Mouse (Mus musculus) midbrain, embryonic 15.5 days (tissue): ENCODE measurements at regions not wholly inside any gene's neighbourhood (a gene's known extent, or its start where the extent isn't known, plus 50 kb on each side); places are given as distances from the start of the nearest gene placed in this dataset.

ENCODE experiments used
- ATAC-seq: fragments of 200-750 bp; cut with Nextera tagmentation; replicated peaks from 2 replicates; pipeline ENCODE4 v1.8.0; 2017; ENCODE audit warnings: moderate TSS enrichment
- H3K27ac ChIP-seq: fragments of 300-500 bp; sonication (generic); 2 replicates; pipeline ENCODE4 v1.5.1; 2015; ENCODE audit warnings: mild to moderate bottlenecking, inconsistent platforms
- H3K27me3 ChIP-seq: fragments of 300-500 bp; sonication (generic); replicated peaks from 2 replicates; pipeline ENCODE4 v1.6.1; 2015; ENCODE audit warnings: inconsistent platforms
- H3K36me3 ChIP-seq: fragments of 300-500 bp; sonication (generic); replicated peaks from 2 replicates; pipeline ENCODE4 v1.6.1; 2015; ENCODE audit warnings: inconsistent platforms
- H3K4me1 ChIP-seq: fragments of 300-500 bp; sonication (generic); 2 replicates; pipeline ENCODE4 v1.6.1; 2015; ENCODE audit warnings: inconsistent platforms
- H3K4me2 ChIP-seq: fragments of 300-500 bp; sonication (generic); 2 replicates; pipeline ENCODE4 v1.6.1; 2015; ENCODE audit warnings: inconsistent platforms, mild to moderate bottlenecking, moderate library complexity
- H3K4me3 ChIP-seq: fragments of 300-500 bp; sonication (generic); 2 replicates; pipeline ENCODE4 v1.5.1; 2015; ENCODE audit warnings: mild to moderate bottlenecking, inconsistent platforms
- H3K9ac ChIP-seq: fragments of 300-500 bp; sonication (generic); 2 replicates; pipeline ENCODE4 v1.6.1; 2015; ENCODE audit warnings: mild to moderate bottlenecking, inconsistent platforms
- H3K9me3 ChIP-seq: fragments of 300-500 bp; sonication (generic); 2 replicates; pipeline ENCODE4 v1.6.1; 2016; ENCODE audit warnings: inconsistent platforms
- WGBS: fragments of 180-500 bp; shearing (Covaris S2); methylation state at CpG from one replicate; pipeline ENCODE4 v1.1.7; 2015; ENCODE audit warnings: mixed read lengths; 5-methylcytosine and 5-hydroxymethylcytosine counted together

- 27% methylated on average over 10 of the region's 10 CpGs for WGBS
- peak overlapping the region; percentile 22 for H3K4me2 ChIP-seq
- H3K36me3 ChIP-seq, result no peaks in the 10 kb centered on the region
- H3K9me3 ChIP-seq, result no peaks in the 10 kb centered on the region
- no peak; the same call in 1 of the 2 replicates for ATAC-seq
- H3K9ac ChIP-seq, result no peak overlapping the region
- peak overlapping the region; percentile 38; the same call in 1 of the 2 replicates for H3K27ac ChIP-seq
- H3K4me1 ChIP-seq, result peaks cover 5% of the 10 kb centered on the region
- H3K4me3 ChIP-seq, result no peak overlapping the region
- no peaks in the 10 kb centered on the region for H3K27me3 ChIP-seq
Observed at GRCm38 (mm10) chr8:88877921-88878320, 166.0 kb downstream of the Sall1 start.

GRCm38 (mm10) chr8:88862846-88863455 is 166.1 kb downstream of the Cyld start:
- Histone ChIP-seq H3K4me3 (no peak overlapping the region), H3K4me2 (no peak overlapping the region), H3K36me3 (no peaks in the 10 kb centered on the region), H3K4me1 (no peaks in the 10 kb centered on the region), H3K27me3 (no peaks in the 10 kb centered on the region), H3K27ac (no peak overlapping the region), H3K9me3 (no peaks in the 10 kb centered on the region), H3K9ac (no peak overlapping the region)
- no peak for ATAC-seq
- 96% methylated on average over 10 of the region's 10 CpGs for WGBS

GRCm38 (mm10) chr8:88857216-88857615 is 160.4 kb downstream of the Cyld start:
- no peaks in the 10 kb centered on the region for H3K36me3 ChIP-seq
- ATAC-seq, result no peak
- no peak overlapping the region for H3K27ac ChIP-seq
- no peaks in the 10 kb centered on the region for H3K4me1 ChIP-seq
- H3K9me3 ChIP-seq, result no peaks in the 10 kb centered on the region
- H3K4me2 ChIP-seq, result no peak overlapping the region
- no peak overlapping the region for H3K9ac ChIP-seq
- 91% methylated on average over 2 of the region's 2 CpGs for WGBS
- no peaks in the 10 kb centered on the region for H3K27me3 ChIP-seq
- no peak overlapping the region for H3K4me3 ChIP-seq

- Histone ChIP-seq H3K4me3 (no peak overlapping the region), H3K9ac (no peak overlapping the region), H3K9me3 (no peaks in the 10 kb centered on the region), H3K27me3 (no peaks in the 10 kb centered on the region), H3K27ac (no peak overlapping the region), H3K36me3 (no peaks in the 10 kb centered on the region), H3K4me1 (no peaks in the 10 kb centered on the region), H3K4me2 (no peak overlapping the region)
- no peak for ATAC-seq
- WGBS, result 85% methylated on average over 8 of the region's 8 CpGs
Observed at GRCm38 (mm10) chr8:88853200-88853599, 156.4 kb downstream of the Cyld start.

GRCm38 (mm10) chr8:88845916-88846315 is 149.1 kb downstream of the Cyld start:
- H3K9ac ChIP-seq, result no peak overlapping the region
- H3K27me3 ChIP-seq, result no peaks in the 10 kb centered on the region
- no peak overlapping the region for H3K4me3 ChIP-seq
- no peak overlapping the region; the same call in 1 of the 2 replicates for H3K4me2 ChIP-seq
- 0 out of 2 replicates have a peak overlapping the region, but pooled peaks have one; percentile 36 for H3K27ac ChIP-seq
- no peaks in the 10 kb centered on the region for H3K9me3 ChIP-seq
- H3K36me3 ChIP-seq, result no peaks in the 10 kb centered on the region
- whole genome bisulfite sequencing, result 60% methylated on average over 11 of the region's 11 CpGs
- ATAC-seq, result no peak
- peaks cover 10% of the 10 kb centered on the region for H3K4me1 ChIP-seq

- 0 out of 2 replicates have a peak, but pooled peaks have one; percentile 48 for ATAC-seq
- H3K9ac ChIP-seq, result no peak overlapping the region
- WGBS, result 50% methylated on average over 5 of the region's 5 CpGs
- H3K4me3 ChIP-seq, result no peak overlapping the region
- no peaks in the 10 kb centered on the region for H3K9me3 ChIP-seq
- no peaks in the 10 kb centered on the region for H3K36me3 ChIP-seq
- H3K4me2 ChIP-seq, result no peak overlapping the region
- peaks cover 10% of the 10 kb centered on the region for H3K4me1 ChIP-seq
- no peaks in the 10 kb centered on the region for H3K27me3 ChIP-seq
- H3K27ac ChIP-seq, result no peak overlapping the region
Observed at GRCm38 (mm10) chr8:88844370-88844769, 147.5 kb downstream of the Cyld start.

GRCm38 (mm10) chr8:88842451-88842850 is 145.6 kb downstream of the Cyld start:
- no peak for ATAC-seq
- 81% methylated on average over 7 of the region's 7 CpGs for WGBS
- Histone ChIP-seq H3K27me3 (no peaks in the 10 kb centered on the region), H3K9ac (no peak overlapping the region), H3K4me3 (no peak overlapping the region), H3K4me2 (no peak overlapping the region), H3K27ac (no peak overlapping the region), H3K9me3 (no peaks in the 10 kb centered on the region), H3K4me1 (peaks cover 10% of the 10 kb centered on the region), H3K36me3 (no peaks in the 10 kb centered on the region)

- Histone ChIP-seq H3K27ac (no peak overlapping the region), H3K4me1 (0 out of 2 replicates have a peak, but pooled peaks cover 3% of the 10 kb centered on the region), H3K36me3 (no peaks in the 10 kb centered on the region), H3K27me3 (no peaks in the 10 kb centered on the region), H3K9me3 (no peaks in the 10 kb centered on the region), H3K9ac (no peak overlapping the region), H3K4me2 (no peak overlapping the region), H3K4me3 (no peak overlapping the region)
- ATAC-seq, result no peak
- 64% methylated on average over 5 of the region's 5 CpGs for WGBS
Observed at GRCm38 (mm10) chr8:88840096-88840495, 143.3 kb downstream of the Cyld start.

GRCm38 (mm10) chr8:88835756-88836291 is 139.0 kb downstream of the Cyld start:
- no peaks in the 10 kb centered on the region for H3K27me3 ChIP-seq
- H3K36me3 ChIP-seq, result no peaks in the 10 kb centered on the region
- H3K27ac ChIP-seq, result no peak overlapping the region
- H3K4me1 ChIP-seq, result 0 out of 2 replicates have a peak, but pooled peaks cover 3% of the 10 kb centered on the region
- H3K4me3 ChIP-seq, result no peak overlapping the region
- no peak overlapping the region for H3K9ac ChIP-seq
- 56% methylated on average over 12 of the region's 12 CpGs for WGBS
- ATAC-seq, result no peak
- H3K9me3 ChIP-seq, result no peaks in the 10 kb centered on the region
- no peak overlapping the region for H3K4me2 ChIP-seq

GRCm38 (mm10) chr8:88825816-88826215 is 129.0 kb downstream of the Cyld start:
- Histone ChIP-seq H3K36me3 (no peaks in the 10 kb centered on the region), H3K9me3 (no peaks in the 10 kb centered on the region), H3K4me3 (no peak overlapping the region), H3K4me1 (no peaks in the 10 kb centered on the region), H3K27me3 (no peaks in the 10 kb centered on the region), H3K27ac (no peak overlapping the region), H3K9ac (no peak overlapping the region), H3K4me2 (no peak overlapping the region)
- WGBS, result 68% methylated on average over 5 of the region's 5 CpGs
- no peak for ATAC-seq

GRCm38 (mm10) chr8:88823931-88824330 is 127.1 kb downstream of the Cyld start:
- H3K36me3 ChIP-seq, result no peaks in the 10 kb centered on the region
- no peaks in the 10 kb centered on the region for H3K27me3 ChIP-seq
- no peak overlapping the region for H3K4me3 ChIP-seq
- ATAC-seq, result no peak
- H3K9me3 ChIP-seq, result no peaks in the 10 kb centered on the region
- 84% methylated on average over 7 of the region's 7 CpGs for WGBS
- H3K4me1 ChIP-seq, result no peaks in the 10 kb centered on the region
- no peak overlapping the region for H3K9ac ChIP-seq
- H3K27ac ChIP-seq, result no peak overlapping the region
- no peak overlapping the region for H3K4me2 ChIP-seq

GRCm38 (mm10) chr8:88820275-88820850 is 123.5 kb downstream of the Cyld start:
- no peak overlapping the region for H3K4me3 ChIP-seq
- no peak overlapping the region for H3K9ac ChIP-seq
- no peak overlapping the region for H3K4me2 ChIP-seq
- no peaks in the 10 kb centered on the region for H3K9me3 ChIP-seq
- WGBS, result 85% methylated on average over 5 of the region's 5 CpGs
- ATAC-seq, result no peak
- H3K36me3 ChIP-seq, result no peaks in the 10 kb centered on the region
- H3K4me1 ChIP-seq, result no peaks in the 10 kb centered on the region
- H3K27ac ChIP-seq, result no peak overlapping the region
- no peaks in the 10 kb centered on the region for H3K27me3 ChIP-seq

GRCm38 (mm10) chr8:88816461-88816860 is 119.6 kb downstream of the Cyld start:
- Histone ChIP-seq H3K27me3 (no peaks in the 10 kb centered on the region), H3K9me3 (no peaks in the 10 kb centered on the region), H3K4me2 (no peak overlapping the region), H3K4me1 (peaks cover 7% of the 10 kb centered on the region), H3K27ac (no peak overlapping the region), H3K9ac (no peak overlapping the region), H3K36me3 (no peaks in the 10 kb centered on the region), H3K4me3 (no peak overlapping the region)
- ATAC-seq, result no peak
- WGBS, result 84% methylated on average over 5 of the region's 5 CpGs
